Comparison of ENCODE assay signal across 8 mouse cellular contexts in the genomic region with DNA sequence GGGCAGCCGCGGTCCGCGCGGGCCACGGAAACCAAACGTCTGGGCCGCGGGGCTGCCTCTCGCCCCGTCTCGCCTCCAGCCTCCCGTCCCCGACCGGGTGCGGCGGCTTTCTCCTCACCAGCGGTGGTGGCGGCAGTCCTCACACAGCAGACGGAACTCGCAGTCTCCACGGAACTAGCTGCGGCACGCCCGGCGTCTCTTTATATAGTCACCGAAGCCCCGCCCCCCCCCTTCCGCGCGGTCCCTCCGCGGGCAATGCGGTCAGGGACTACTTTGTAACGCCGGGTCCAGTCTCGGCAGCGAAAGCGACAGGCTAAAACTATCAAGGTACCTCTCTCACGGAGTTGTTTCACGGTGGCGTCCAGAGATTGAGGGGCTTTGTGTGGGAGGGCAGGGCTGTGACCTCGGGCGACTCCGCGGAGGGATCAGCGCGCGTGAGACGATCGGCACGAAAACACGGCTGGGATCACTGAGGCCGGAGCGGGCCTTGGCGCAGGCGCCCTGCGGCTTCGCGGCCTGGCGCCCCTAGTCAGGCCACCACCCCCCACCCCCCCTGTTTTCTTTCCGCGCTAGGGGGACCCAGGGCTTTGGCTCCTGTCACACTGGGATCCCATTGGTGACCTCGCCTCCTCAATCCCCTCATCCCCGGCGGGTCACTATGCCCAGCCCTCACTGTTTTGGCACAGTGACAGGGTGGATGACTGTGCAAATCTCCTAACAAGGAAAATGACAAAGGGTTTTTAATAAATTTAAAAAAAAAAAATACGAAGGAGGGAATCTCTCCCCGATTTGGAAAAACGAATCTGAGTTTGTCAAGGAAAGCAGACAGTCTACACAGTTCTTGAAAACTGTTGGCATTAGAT. TPM values are rescaled to one million over a fixed set of nuclear protein-coding genes. Genes with fewer than 3 reads are reported as not detected.
A peak's percentile ranks its signal among the peaks of the same experiment; 100 is the strongest.
DNase-seq lines count a peak whose midpoint lies in the region; ATAC-seq and TF ChIP-seq lines count a peak whose summit lies in the region.

A gene (minus strand): TSS at position 624 of the 863 bp plus-strand sequence.

- no peaks in the 10 kb centered on the region for H3K9me3 ChIP-seq in hindbrain, embryonic 16.5 days (ENCODE audit: control insufficient read depth, low read length)

- ATAC-seq in hindbrain, embryonic 16.5 days: peak; percentile 55

- under 1% methylated on average over 69 of the region's 69 CpGs for WGBS in hindbrain, embryonic 16.5 days
- WGBS in macrophage (ENCODE audit: missing documents): 0% methylated on average over 49 of the region's 69 CpGs

- no peaks in the 10 kb centered on the region for H3K27me3 ChIP-seq in hindbrain, embryonic 16.5 days (replicated peaks; ENCODE audit: control insufficient read depth, insufficient read depth, low read length)

- DNase-seq in R1 (ENCODE audit: low read depth, low spot score): peak; percentile 87
- DNase-seq in cerebellum, postnatal 36 days: peak; percentile 82 to 89
- peak; percentile 95 for DNase-seq in gastrocnemius, adult 2 months
- peak; percentile 74 to 82 for DNase-seq in left cerebral cortex, adult 18-20 months (ENCODE audit: low spot score in 2 of 2)
- DNase-seq in retina, postnatal 7 days (ENCODE audit: low read depth, low spot score): peak; percentile 87
- peak; percentile 84 to 86 for DNase-seq in urinary bladder, adult 18-20 months (ENCODE audit: low spot score in 2 of 2)

- peak within 1 kb of the TSS; percentile 83 for H3K9ac ChIP-seq in hindbrain, embryonic 16.5 days (ENCODE audit: low read depth, low read length)

- H3K4me2 ChIP-seq in hindbrain, embryonic 16.5 days (ENCODE audit: low read length): peak within 1 kb of the TSS; percentile 88

- intact Hi-C loops in gastrocnemius, adult 2 months (cut with DNase I): loop anchor here (2.0 kb wide), 1 partner anchor 15 kb away; no protein-coding TSS in a partner anchor

- peaks cover 9% of the 10 kb centered on the region for H3K36me3 ChIP-seq in hindbrain, embryonic 16.5 days (ENCODE audit: control insufficient read depth, insufficient read depth, low read length)
- H3K36me3 ChIP-seq in macrophage (ENCODE audit: inconsistent target): peaks cover 7% of the 10 kb centered on the region

- TF ChIP-seq CTCF in gastrocnemius, adult 2 months (IDR thresholded peaks at IDR 0.05): no peak

- peak within 1 kb of the TSS; percentile 81 for H3K4me3 ChIP-seq in gastrocnemius, adult 2 months
- peak within 1 kb of the TSS; percentile 66 for H3K4me3 ChIP-seq in hindbrain, embryonic 16.5 days (ENCODE audit: low read length)
- peak within 1 kb of the TSS; percentile 94 for H3K4me3 ChIP-seq in macrophage (ENCODE audit: inconsistent target)

- H3K4me1 ChIP-seq in hindbrain, embryonic 16.5 days (ENCODE audit: control insufficient read depth, insufficient read depth, low read depth, low read length): peaks cover 34% of the 10 kb centered on the region

- peak within 1 kb of the TSS; percentile 98 for H3K27ac ChIP-seq in gastrocnemius, adult 2 months
- peak within 1 kb of the TSS; percentile 98 for H3K27ac ChIP-seq in hindbrain, embryonic 16.5 days (ENCODE audit: low read depth, low read length)
- peak within 1 kb of the TSS; percentile 100 for H3K27ac ChIP-seq in macrophage

- peaks cover 50% of the 10 kb centered on the region for H3K79me2 ChIP-seq in macrophage (ENCODE audit: inconsistent target)

RNA-seq across cellular contexts. Expression of the gene that starts here (rescaled TPM):
- 1,000 to 10,000 TPM; 1,479 to 2,293 TPM for total RNA-seq in gastrocnemius, adult 2 months (2021)
- 1,508 and 1,522 TPM in 2 replicates for polyA plus RNA-seq in hindbrain, embryonic 16.5 days (2015; fragmentation: Nextera tagmentation; extraction: Ambion mirVana)
- 100 to 1,000 TPM; 771 to 830 TPM for total RNA-seq in left cerebral cortex, adult 18-20 months (2021)
- total RNA-seq in macrophage (2018; cell fraction: chromatin; rRNA removed): 100 to 1,000 TPM in 23 of 26 experiments, 10 to 100 TPM in 3; 63.9 to 507 (median 213) TPM
- total RNA-seq in macrophage (2018; cell fraction: cytosol; rRNA removed): 1,000 to 10,000 TPM in 21 of 26 experiments, 100 to 1,000 TPM in 5; 601 to 2,041 (median 1,305) TPM
- total RNA-seq in macrophage (2018; cell fraction: nucleus; rRNA removed): 100 to 1,000 TPM; 220 to 953 (median 671) TPM
- polyA plus RNA-seq in macrophage (2018): 431 to 1,072 TPM (median 940 TPM) in 3 replicates

Comparison
In these comparisons a context has a peak if more than half of its experiments do, and no peak if none do; other contexts are left out.
1. Peak in every context shown above with its lines: DNase-seq, ATAC-seq, H3K4me3 ChIP-seq and H3K27ac ChIP-seq.